Mouse (Mus musculus): ENCODE measurements around the gene Kcnmb2.

DNA sequence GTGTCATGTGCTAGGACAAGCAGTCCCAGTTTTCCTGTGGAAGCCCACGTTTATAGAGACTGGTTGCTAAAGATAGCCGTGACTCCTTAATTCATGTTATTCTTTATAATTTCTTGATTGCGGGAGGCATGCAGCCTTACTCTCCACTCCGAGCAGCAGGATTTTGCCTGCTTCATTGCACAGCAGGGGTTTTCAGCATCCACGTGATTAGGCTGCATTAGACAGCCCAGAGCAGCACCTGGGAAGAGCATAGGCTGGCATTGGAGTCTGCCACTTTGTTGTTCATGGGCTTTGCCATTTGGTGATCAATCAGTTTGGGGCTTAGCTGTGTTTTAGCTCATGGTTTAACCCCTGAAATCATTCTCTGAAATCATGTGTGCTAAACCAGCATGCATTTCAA lies 80.1 kb downstream of the Kcnmb2 start:
- TF ChIP-seq POLR2A (IDR thresholded peaks at IDR 0.05; ENCODE audit: borderline replicate concordance, control insufficient read depth, low read depth, low read length) = no peak
- TF ChIP-seq CTCF (IDR thresholded peaks at IDR 0.05; ENCODE audit: control insufficient read depth, insufficient read depth, low read length) = no peak
